Mouse (Mus musculus) forelimb bud, embryonic 11.5 days (tissue): ENCODE data around the gene Ncoa3.

Source experiments
- DNase-seq: peaks from one replicate; pipeline ENCODE4 v3.0.0-alpha.2; 2012; ENCODE audit warnings: low read depth, low spot score

The Ncoa3 gene

DNA sequence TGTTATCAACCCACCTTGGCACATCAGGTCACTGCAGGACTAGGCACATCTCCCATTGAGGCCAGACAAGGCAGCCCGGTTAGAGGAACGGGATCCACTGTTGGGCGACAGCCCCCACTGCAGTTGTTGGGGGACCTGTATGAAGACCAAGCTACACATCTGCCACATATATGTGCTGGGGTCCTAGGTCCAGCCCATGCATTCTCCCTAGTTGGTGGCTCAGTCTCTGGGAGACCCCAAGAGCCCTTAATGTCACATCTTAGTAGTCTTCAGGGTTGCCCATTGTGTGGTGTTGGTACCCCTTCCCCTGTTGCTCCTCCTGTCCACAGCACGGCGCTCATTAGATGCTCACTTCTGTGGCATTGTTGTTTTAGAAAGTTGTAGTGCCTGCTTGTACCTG lies 40.2 kb downstream of the Ncoa3 start:
- DNase-seq = no peak

DNA sequence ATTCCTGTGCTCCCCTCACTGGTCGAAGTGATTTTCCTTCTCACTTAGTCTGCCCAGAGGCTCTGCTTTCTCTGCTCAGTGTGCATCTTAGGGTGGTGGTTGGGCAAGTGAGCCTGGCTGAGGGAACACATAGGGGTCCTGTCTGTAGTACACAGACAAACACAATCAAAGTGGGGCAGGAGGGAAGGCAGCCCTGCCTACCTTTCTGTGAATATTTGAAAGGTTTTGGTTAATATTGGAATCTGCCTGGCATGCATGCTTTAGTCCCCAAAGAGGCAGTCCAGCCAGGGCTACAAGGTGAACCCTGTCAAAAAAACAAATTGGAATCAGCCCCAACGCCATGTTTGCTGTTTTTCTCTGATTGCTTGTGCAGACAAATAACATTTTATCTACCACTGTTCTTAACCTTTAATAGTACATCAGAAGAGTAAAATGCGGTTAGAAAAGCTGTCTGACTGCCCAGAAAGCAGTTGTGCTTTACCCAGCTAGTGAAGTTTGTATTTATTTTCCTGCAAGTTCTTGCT lies 42.6 kb downstream of the Ncoa3 start:
- no peak for DNase-seq

DNA sequence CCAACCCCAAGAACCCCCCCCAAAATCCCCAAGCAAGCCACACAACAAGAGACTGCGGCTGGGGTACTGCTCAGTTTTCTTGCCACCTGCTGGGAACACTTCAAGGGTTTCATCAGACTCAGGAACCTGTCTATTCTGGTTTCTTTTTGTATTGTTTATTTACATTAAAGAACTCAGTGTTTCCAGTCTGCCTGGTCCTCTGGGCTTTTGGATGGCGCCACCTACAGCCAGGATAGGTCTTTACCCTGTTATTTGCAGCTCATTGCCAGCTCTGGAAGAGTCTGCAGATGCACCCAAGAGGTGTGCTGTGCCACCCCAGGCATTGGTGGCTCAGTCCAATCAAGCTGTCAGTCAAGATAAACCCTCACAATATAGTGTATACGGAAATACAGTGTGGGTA lies 43.3 kb downstream of the Ncoa3 start:
- no peak for DNase-seq

DNA sequence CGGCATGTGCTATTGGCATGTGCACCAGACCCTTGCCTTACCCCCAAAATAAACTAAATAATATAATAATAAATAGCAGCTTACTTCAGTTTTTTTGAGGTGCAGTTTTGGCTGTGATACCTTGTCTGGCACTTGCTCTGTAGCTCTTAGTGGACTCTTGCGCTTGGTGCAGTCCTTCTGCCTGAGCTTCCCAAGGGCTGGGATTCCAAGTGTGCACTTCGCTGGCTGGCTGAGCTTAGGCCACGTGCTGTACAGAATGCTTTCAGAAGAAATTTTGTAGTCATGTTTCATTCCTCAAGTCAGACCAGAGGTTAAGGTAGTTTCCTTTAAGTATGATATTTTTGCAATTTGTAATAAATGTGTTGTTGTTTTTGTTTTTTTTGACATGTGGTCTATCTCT lies 47.2 kb downstream of the Ncoa3 start:
- no peak for DNase-seq

- no peak for DNase-seq
Observed at GRCm38 (mm10) chr2:166042542-166042941, 50.1 kb downstream of the Ncoa3 start.

DNA sequence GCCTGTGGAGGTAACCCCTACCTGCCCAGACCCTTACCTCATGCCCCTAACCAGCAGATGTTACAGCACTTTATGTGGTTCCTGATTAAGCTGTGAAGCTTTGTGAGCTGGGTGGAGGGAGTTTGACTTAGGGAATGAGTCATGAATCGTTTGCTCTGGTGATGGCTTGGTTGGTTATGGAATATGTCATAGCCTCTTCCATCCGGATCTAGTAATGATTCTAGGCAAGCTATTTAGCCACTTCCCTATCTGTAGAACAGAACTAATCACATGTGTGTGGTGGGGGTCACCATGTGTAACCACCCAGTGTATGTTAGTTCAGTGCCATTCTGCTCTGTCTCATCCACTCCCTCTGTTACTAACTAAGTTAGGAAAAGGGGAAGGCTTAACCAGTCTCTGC lies 52.6 kb downstream of the Ncoa3 start:
- DNase-seq = no peak

DNA sequence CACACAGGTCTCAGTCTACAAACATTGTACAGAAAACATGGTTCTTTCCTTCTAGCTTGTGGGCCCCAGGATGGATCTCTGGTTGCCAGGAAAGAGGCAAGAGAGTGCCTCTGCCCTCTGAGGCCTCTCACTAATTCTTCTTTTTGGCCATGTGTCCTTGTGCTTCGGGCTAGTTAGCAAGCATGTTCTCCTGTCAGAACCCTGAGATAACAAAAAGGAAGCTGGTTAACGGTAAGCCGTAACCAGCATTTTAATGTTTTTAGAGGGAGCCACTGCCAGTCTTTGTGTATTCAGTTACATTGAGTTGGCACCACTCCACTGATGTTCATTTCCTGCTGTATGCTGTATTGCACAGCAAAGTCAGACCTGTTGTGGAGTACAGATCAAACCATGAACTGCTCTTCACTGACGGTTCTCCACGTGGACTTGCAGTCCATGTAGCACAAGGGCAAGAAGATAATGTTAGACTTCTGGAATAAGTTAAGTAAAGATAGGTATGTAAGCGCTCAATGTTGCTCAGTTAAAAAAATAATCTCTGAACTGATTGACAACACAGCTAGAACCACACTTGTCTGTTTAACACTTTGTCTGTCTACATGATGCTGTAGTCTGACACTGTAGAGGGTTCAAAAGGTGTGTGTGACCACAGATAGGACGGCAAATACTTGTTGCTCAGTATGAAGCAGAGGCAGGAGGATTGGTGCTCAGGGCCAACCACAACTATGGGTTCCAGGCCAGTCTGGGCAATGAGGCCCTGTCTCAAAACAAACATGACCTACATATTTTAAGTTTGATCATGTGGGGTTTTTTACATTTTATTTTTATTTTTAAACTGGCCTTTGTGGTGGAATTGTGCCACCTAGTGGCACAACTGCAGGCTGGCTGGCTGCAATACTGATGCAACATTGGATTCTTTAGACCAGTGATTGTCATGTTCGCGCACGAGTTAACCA lies 53.4 kb downstream of the Ncoa3 start:
- peak; percentile 30 for DNase-seq

DNA sequence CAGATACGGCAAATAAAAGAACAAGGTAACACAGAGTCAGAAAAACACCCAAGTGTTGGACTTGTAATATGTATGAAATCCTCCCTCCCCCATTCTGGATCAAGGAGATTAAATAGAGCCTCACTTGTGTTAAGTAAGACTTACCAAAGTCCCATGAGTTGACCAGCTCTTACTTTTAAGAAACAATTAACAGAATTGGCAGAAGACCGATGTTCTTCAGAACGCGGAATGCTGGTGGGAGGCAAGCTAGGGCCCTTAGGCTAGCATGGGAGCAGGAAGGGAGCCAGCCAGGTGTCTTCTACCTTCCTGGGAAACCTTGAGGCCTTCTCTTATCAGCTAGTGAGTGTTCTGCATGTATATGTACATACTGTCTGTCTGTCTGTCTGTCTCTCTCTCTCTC lies 55.5 kb downstream of the Ncoa3 start:
- DNase-seq = no peak

GRCm38 (mm10) chr2:166048852-166049251 lies 56.4 kb downstream of the Ncoa3 start:
- no peak for DNase-seq

DNA sequence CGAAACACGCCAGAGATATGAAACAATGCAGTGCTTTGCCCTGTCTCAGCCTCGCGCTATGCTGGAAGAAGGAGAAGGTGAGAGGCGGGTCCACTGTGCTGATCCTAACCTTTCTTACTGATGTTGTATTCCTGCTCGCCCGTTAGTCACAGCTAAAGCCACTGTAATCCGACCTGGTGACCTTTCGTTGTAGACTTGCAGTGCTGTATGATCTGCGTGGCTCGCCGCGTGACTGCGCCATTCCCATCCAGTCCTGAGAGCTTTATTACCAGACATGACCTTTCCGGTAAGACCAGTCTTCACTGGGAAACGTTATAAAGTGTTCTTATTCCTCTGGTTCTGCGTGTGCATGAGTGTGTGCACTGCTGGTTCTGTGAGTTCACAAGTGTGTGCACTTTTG lies 59.0 kb downstream of the Ncoa3 start:
- DNase-seq = no peak

DNA sequence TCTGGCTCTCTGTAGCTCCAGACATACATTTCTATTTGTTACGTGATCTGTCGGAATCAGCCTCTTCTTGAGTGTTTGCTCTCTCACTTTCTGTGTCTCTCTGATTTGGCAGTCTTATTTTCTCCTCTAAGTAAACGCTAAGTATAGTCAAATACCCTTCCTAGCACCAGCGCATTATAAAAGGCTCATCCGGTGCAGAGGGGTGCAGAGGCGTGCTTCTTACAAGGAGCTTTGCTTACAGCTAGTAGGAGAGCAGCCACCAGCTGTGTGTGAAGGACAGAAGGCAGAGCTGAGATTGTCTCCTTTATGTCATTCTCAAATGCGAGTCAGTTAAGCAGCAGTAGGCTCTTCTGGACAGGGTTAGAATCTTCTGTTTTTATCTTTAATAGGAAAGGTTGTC lies 59.5 kb downstream of the Ncoa3 start:
- DNase-seq = no peak

GRCm38 (mm10) chr2:166054002-166054539 lies 61.6 kb downstream of the Ncoa3 start:
- no peak for DNase-seq

DNA sequence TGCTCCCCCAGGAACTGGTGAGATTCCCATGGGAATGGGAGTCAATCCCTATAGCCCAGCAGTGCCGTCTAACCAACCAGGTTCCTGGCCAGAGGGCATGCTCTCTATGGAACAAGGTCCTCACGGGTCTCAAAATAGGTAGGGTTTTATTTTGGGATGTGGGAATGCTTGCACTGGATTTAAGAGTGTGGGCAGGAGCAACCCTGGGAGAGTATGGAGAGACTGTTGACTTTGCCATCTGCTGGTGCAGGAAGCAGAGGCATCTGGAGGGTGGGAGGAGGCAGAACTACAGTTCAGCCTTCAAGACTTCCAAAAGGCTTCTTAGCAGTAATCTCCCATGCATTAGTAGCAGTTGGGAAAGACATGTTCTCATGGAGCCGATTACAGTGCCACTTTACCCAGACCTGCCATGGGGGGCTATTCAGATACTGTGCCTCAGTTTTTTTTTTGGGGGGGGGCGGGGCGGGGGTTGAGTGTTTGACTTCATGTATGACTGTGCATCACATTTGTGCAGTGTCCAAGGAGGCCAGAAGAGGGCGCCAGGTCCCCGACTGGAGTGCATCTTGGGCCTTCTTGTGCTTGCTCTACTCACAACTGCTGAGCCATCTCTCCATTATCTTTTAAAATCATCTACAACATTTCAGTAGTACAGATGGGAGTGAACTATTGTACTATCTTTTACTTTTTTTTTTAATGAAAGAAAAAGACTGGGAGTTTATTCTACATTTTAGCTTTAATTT lies 67.4 kb downstream of the Ncoa3 start:
- no peak for DNase-seq

- no peak for DNase-seq
Observed at GRCm38 (mm10) chr2:166062008-166062407, 69.6 kb downstream of the Ncoa3 start.

DNA sequence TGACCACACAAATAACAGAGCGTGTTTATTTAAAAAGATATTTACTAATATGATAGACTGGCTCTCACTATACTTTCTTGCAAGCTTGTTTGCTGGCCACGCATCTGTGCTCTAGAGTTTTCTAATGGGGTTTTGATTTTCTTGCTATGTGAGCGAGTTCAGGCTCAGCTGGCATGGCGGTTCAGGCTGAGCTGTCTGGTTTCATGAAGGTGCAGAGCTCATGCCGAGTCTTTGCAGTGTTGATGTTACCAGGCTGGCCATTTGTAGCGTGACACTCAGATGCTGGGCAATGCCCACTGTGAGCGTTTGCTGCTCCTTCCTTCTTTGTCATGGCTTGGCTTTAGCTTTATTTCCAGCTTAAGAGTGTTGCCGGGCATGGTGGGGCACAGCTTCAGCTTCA lies 70.0 kb downstream of the Ncoa3 start:
- DNase-seq = no peak

GRCm38 (mm10) chr2:166066434-166066833 lies 74.0 kb downstream of the Ncoa3 start:
- DNase-seq = no peak

DNA sequence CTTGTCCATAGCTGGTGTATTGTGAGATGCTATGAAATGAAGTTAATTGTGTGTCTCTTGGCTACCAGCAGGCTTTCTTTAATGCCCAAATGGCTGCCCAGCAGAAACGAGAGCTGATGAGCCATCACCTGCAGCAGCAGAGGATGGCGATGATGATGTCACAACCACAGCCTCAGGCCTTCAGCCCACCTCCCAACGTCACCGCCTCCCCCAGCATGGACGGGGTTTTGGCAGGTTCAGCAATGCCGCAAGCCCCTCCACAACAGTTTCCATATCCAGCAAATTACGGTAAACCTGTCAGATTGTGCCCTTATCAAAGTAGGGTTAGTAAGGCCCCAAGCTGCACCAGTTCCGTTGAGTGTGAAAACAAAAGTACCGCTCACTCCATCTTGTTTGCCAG lies 75.8 kb downstream of the Ncoa3 start:
- DNase-seq = no peak

DNA sequence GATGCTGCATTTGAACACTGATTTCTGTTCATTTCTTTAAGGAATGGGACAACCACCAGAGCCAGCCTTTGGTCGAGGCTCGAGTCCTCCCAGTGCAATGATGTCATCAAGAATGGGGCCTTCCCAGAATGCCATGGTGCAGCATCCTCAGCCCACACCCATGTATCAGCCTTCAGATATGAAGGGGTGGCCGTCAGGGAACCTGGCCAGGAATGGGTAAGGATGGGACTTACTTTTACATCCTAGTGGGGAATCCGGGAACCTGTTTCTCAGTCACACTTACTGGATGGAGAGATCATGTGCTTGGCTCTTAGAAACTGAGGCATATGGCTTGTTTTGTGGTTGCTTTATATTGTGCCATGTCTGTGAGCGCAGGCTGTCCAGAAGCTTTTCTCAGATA lies 76.7 kb downstream of the Ncoa3 start:
- no peak for DNase-seq

GRCm38 (mm10) chr2:166069738-166070137 lies 77.3 kb downstream of the Ncoa3 start:
- no peak for DNase-seq

DNA sequence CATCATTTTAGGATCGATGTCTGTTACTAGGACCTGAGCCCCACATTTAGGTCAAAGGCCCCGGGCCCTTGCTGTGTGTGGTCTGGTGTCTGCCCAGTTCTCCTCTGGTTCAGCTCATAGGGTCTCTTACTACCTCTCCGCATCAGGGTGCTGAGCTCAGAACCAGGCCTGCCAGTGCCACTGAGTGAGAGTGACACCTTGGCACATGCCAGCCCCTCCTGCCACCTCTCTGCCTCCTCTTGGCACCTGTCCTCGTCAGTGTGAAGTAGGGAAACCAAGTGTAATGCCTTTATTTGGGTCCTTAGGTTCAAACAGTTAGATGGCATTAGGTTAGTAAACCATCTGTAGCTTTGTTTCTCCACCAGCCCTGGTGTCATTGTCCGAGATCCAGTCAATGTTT lies 79.0 kb downstream of the Ncoa3 start:
- DNase-seq = no peak

DNA sequence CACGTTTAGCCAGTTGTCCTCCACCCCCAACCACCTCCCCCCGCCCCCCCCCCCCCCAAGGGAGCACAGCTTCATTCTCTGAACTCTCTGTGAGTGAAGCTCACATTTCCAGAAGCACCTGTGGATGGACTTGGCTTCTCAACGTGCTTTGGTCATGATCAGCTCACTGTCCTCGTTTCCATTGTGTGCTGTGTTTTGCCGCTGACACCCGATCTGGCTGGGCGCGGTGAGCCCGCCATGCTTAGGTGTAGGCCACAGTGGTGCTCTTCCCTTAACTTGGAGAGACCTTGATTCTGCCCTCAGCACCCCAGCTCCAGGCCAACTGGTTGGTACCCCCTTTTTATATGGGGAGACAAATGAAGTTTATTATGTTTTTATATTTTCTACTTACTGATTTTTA lies 79.5 kb downstream of the Ncoa3 start:
- DNase-seq = no peak

DNA sequence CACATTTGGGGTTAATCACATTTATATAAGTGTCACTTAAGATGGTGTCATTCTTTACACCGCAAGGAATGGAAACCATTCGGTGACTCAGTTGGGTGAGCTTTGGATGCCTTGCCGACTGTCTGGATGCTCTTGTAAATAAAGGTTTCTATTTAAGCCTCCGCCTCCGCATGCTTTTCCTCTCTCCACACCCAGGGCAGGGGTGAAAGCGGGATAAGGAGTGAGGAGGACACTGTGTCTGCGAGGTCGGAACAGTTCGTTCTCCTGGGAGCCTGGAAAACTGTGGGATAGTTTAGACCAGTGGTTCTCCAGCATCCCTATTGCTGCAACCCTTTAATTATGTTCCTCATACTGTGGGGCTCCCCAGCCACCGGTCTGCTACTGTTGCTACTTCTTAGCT lies 80.6 kb downstream of the Ncoa3 start:
- DNase-seq = no peak
